26 mouse cellular contexts compared by ENCODE assay signal in the genomic region with DNA sequence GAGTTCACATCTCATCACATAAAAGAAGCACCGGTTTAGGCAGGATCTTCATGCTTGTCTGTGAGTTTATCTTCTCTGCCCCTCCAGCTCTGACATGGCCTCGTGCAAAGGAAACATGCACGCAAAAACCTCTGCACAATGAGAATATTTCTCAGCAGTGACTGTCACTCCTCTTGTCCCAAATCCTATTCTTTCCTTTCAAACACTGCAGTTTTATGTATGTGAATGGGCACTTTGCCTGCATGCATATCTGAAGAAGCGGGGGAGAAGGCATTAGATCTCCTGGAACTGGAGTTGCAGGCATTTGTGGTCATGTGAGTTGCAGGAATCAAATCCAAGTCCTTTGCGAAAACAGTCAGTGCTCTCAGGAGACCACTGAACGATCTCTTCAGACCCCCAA.
DNase-seq lines count a peak whose midpoint lies in the region; ATAC-seq and TF ChIP-seq lines count a peak whose summit lies in the region.
"Had no signal": no experiment of that assay in that cellular context is flagged by ENCODE, and none has a peak within 500 bp of the region (broad histone marks: within the 10 kb centered on the region; RNA-seq: fewer than 3 reads in every experiment).

No protein-coding gene starts in this region.

- H3K4me3 ChIP-seq in left cerebral cortex, adult 2 months: no peak overlapping the region
- H3K4me3 ChIP-seq in cortical plate, adult 2 months (ENCODE audit: insufficient read depth, low read length): no peak overlapping the region
- H3K4me3 ChIP-seq in kidney, embryonic 16.5 days (ENCODE audit: low read length): no peak overlapping the region
- H3K4me3 ChIP-seq: embryonic facial prominence, embryonic 12.5 days; embryonic facial prominence, embryonic 15.5 days; heart, adult 2 months; heart, embryonic 10.5 days; heart, embryonic 13.5 days had no signal

- no peak for TF ChIP-seq CTCF in left cerebral cortex, adult 2 months (IDR thresholded peaks at IDR 0.05)
- TF ChIP-seq CTCF in cortical plate, adult 2 months (IDR thresholded peaks at IDR 0.05; ENCODE audit: extremely low read depth, insufficient read depth, low read length): no peak

- peaks cover 20% of the 10 kb centered on the region for H3K4me1 ChIP-seq in cortical plate, adult 2 months (ENCODE audit: control insufficient read depth, insufficient read depth, low read length)
- H3K4me1 ChIP-seq in kidney, embryonic 16.5 days (ENCODE audit: insufficient read depth, low read length): no peaks in the 10 kb centered on the region
- H3K4me1 ChIP-seq: embryonic facial prominence, embryonic 12.5 days; embryonic facial prominence, embryonic 15.5 days; heart, embryonic 10.5 days; heart, embryonic 13.5 days had no signal

- no peak for ATAC-seq in kidney, embryonic 16.5 days (ENCODE audit: low FRiP score, low TSS enrichment)
- ATAC-seq: CD4-positive, CD25-positive, alpha-beta regulatory T cell, adult 4 months; forebrain, embryonic 16.5 days; hindbrain, postnatal 0 days; inflammation-experienced regulatory T-cells, adult 6 months had no signal

- no peaks in the 10 kb centered on the region for H3K36me3 ChIP-seq in kidney, embryonic 16.5 days (ENCODE audit: insufficient read depth, low read length)
- H3K36me3 ChIP-seq: embryonic facial prominence, embryonic 12.5 days; embryonic facial prominence, embryonic 15.5 days; heart, embryonic 10.5 days; heart, embryonic 13.5 days had no signal

- no peak for TF ChIP-seq POLR2A in cortical plate, adult 2 months (IDR thresholded peaks at IDR 0.05; ENCODE audit: extremely low read depth, insufficient read depth, low read length)

- no peak overlapping the region for H3K9ac ChIP-seq in kidney, embryonic 16.5 days (replicated peaks; ENCODE audit: low read length)
- H3K9ac ChIP-seq: embryonic facial prominence, embryonic 12.5 days; embryonic facial prominence, embryonic 15.5 days; heart, embryonic 13.5 days; hindbrain, embryonic 14.5 days had no signal

- no peaks in the 10 kb centered on the region for H3K9me3 ChIP-seq in kidney, embryonic 16.5 days (ENCODE audit: low read length)
- H3K9me3 ChIP-seq: embryonic facial prominence, embryonic 12.5 days; embryonic facial prominence, embryonic 15.5 days; heart, embryonic 10.5 days; heart, embryonic 13.5 days had no signal

- 85% methylated on average over 6 of the region's 6 CpGs for WGBS in kidney, embryonic 16.5 days

- H3K27me3 ChIP-seq in kidney, embryonic 16.5 days (ENCODE audit: insufficient read depth, low read length): no peaks in the 10 kb centered on the region
- H3K27me3 ChIP-seq: embryonic facial prominence, embryonic 12.5 days; embryonic facial prominence, embryonic 15.5 days; heart, embryonic 13.5 days had no signal

- intact Hi-C loops in heart, postnatal 25 days (cut with DNase I): no loop called here
- intact Hi-C loops in left cerebral cortex, adult 2 months (cut with DNase I): loop anchor here (5.0 kb wide), 1 partner anchor 236 kb away; no protein-coding TSS in a partner anchor

- peak; percentile 52 for DNase-seq in heart, adult 11 months
- no peak for DNase-seq in heart, postnatal 25 days (ENCODE audit: low spot score)
- no peak for DNase-seq in left cerebral cortex, adult 2 months (ENCODE audit: extremely low spot score in 1 of 2, low spot score in 2 of 2)
- no peak for DNase-seq in left cerebral cortex, adult 8-10 months (ENCODE audit: low spot score in 2 of 2)
- peak; percentile 55 for DNase-seq in brain, adult 2 months (ENCODE audit: low read depth, low spot score)
- no peak for DNase-seq in thymus, postnatal 0 days (ENCODE audit: low spot score)
- DNase-seq: adrenal gland, adult 2 months; adrenal gland, postnatal 14 days; cerebellum, adult 11-12 months; cerebellum, adult 8-10 months; cerebellum, postnatal 10 days; cerebellum, postnatal 36 days; gastrocnemius, postnatal 25 days; heart, adult 2 months; heart, postnatal 14 days had no signal

- H3K27ac ChIP-seq in left cerebral cortex, adult 2 months: peak overlapping the region; percentile 51; the same call in 1 of the 2 replicates
- H3K27ac ChIP-seq in cortical plate, adult 2 months (ENCODE audit: insufficient read depth, low read length): 0 out of 2 replicates have a peak overlapping the region, but pooled peaks have one; percentile 51
- no peak overlapping the region for H3K27ac ChIP-seq in kidney, embryonic 16.5 days (ENCODE audit: low read length)
- H3K27ac ChIP-seq: embryonic facial prominence, embryonic 12.5 days; embryonic facial prominence, embryonic 15.5 days; heart, adult 2 months; heart, embryonic 10.5 days; heart, embryonic 13.5 days; hindbrain, embryonic 14.5 days had no signal

- no peak overlapping the region for H3K4me2 ChIP-seq in kidney, embryonic 16.5 days (replicated peaks; ENCODE audit: low read depth, low read length)
- H3K4me2 ChIP-seq: embryonic facial prominence, embryonic 12.5 days; embryonic facial prominence, embryonic 15.5 days; heart, embryonic 13.5 days; hindbrain, embryonic 14.5 days had no signal

Comparison
In these comparisons a context has a peak if more than half of its experiments do, and no peak if none do; other contexts are left out.
1. DNase-seq: peak in heart, adult 11 months (single experiment) and brain, adult 2 months (single experiment); none in heart, postnatal 25 days (single experiment), left cerebral cortex, adult 2 months (0 of 2), left cerebral cortex, adult 8-10 months (0 of 2) and thymus, postnatal 0 days (single experiment).